Mouse (Mus musculus): ENCODE results near the gene Ppil6. TPM values are rescaled to one million over a fixed set of nuclear protein-coding genes. Genes with fewer than 3 reads are reported as not detected.

Ppil6 gene
- polyA plus RNA-seq, 1 experiment from 2014 or later: 0.76 TPM

DNA sequence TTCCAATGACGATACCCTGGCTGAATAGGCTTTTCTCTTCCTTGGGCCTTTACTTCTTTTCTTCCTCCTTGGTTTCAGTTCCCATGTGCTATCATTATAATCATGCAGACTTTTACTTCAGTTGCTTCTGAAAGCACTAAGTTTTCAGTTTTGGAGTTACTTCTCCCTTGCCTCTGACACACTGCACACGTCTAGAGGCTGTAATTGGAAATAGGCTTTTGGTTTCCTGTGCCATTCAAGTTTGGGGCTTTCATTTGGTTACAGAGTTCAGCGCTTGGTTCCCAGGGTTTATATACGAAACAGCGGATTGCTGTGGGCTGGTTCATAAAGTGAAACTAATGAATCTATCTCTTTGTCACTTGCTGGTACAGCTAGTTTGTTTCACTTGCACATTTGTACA lies 39.7 kb downstream of the Ppil6 start:
- H3K4me3 ChIP-seq (ENCODE audit: low read depth, low read length): no peak overlapping the region
- DNase-seq (ENCODE audit: low spot score) (no peak), ATAC-seq (replicated peaks; ENCODE audit: low FRiP score, low TSS enrichment, low read depth) (no peak)
- no peak overlapping the region for H3K27ac ChIP-seq (ENCODE audit: low read depth)
- no peaks in the 10 kb centered on the region for H3K27me3 ChIP-seq (replicated peaks; ENCODE audit: control insufficient read depth, insufficient read depth, low read length)
- no peaks in the 10 kb centered on the region for H3K4me1 ChIP-seq (replicated peaks; ENCODE audit: control insufficient read depth, insufficient read depth, low read length)
- 86% methylated on average over 5 of the region's 5 CpGs for WGBS
- no peak overlapping the region for H3K4me2 ChIP-seq (ENCODE audit: low read length)
- H3K9ac ChIP-seq (ENCODE audit: low read length): no peak overlapping the region
- peaks cover 71% of the 10 kb centered on the region for H3K36me3 ChIP-seq (ENCODE audit: control insufficient read depth, insufficient read depth, low read length)
- no peaks in the 10 kb centered on the region for H3K9me3 ChIP-seq (ENCODE audit: control insufficient read depth, low read length)

DNA sequence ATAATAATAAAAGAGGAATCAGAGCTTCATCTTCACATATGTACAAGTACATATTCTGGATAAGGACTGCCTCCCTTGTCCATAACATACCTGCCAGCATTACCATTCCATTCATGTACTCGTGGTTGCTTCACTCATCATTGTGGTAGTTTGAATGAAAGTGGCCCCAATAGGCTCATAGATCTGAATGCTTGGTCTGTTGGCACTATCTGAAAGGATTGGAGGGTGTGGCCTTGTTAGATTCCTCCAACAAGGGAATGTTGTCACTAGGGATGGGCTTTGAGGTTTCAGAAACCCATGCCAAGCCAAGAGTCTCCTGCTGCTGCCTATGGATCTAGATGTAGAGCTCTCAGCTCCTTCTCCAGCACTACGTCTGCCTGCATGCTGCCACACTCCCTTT lies 45.8 kb downstream of the Ppil6 start:
- H3K36me3 ChIP-seq (ENCODE audit: control insufficient read depth, insufficient read depth, low read length): peaks cover 42% of the 10 kb centered on the region
- WGBS: 93% methylated on average over 2 of the region's 2 CpGs
- H3K4me1 ChIP-seq (replicated peaks; ENCODE audit: control insufficient read depth, insufficient read depth, low read length): no peaks in the 10 kb centered on the region
- H3K27me3 ChIP-seq (replicated peaks; ENCODE audit: control insufficient read depth, insufficient read depth, low read length): no peaks in the 10 kb centered on the region
- ATAC-seq (replicated peaks; ENCODE audit: low FRiP score, low TSS enrichment, low read depth) (no peak), DNase-seq (ENCODE audit: low spot score) (no peak)
- H3K4me3 ChIP-seq (ENCODE audit: low read depth, low read length): no peak overlapping the region
- no peak overlapping the region for H3K27ac ChIP-seq (ENCODE audit: low read depth)
- no peak overlapping the region for H3K4me2 ChIP-seq (ENCODE audit: low read length)
- no peaks in the 10 kb centered on the region for H3K9me3 ChIP-seq (ENCODE audit: control insufficient read depth, low read length)
- no peak overlapping the region for H3K9ac ChIP-seq (ENCODE audit: low read length)

DNA sequence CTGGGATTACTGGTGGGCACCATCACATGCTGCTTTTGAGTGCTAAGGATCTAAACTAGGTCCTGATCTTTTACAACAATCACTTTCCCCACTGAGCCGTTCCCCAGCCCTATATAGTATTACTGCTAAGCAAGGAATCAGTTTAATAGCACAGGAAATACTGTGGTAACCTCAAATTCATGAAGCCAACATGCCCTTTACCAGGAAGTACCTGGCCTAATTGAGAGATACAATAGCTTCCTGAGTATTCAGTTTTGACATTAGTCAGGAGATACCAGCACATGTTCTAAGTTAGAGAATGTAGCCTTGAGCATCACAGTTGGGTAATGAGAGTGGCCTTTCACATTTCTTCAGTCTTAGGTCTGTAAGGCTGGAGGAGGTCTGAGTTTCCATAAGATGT lies 46.5 kb downstream of the Ppil6 start:
- H3K27ac ChIP-seq (ENCODE audit: low read depth): no peak overlapping the region
- DNase-seq (ENCODE audit: low spot score) (no peak), ATAC-seq (replicated peaks; ENCODE audit: low FRiP score, low TSS enrichment, low read depth) (no peak)
- H3K36me3 ChIP-seq (ENCODE audit: control insufficient read depth, insufficient read depth, low read length): peaks cover 36% of the 10 kb centered on the region
- H3K27me3 ChIP-seq (replicated peaks; ENCODE audit: control insufficient read depth, insufficient read depth, low read length): no peaks in the 10 kb centered on the region
- no peak overlapping the region for H3K9ac ChIP-seq (ENCODE audit: low read length)
- H3K9me3 ChIP-seq (ENCODE audit: control insufficient read depth, low read length): no peaks in the 10 kb centered on the region
- no peak overlapping the region for H3K4me3 ChIP-seq (ENCODE audit: low read depth, low read length)
- WGBS: 86% methylated on average over 1 of the region's 1 CpGs
- H3K4me1 ChIP-seq (replicated peaks; ENCODE audit: control insufficient read depth, insufficient read depth, low read length): no peaks in the 10 kb centered on the region
- no peak overlapping the region for H3K4me2 ChIP-seq (ENCODE audit: low read length)

DNA sequence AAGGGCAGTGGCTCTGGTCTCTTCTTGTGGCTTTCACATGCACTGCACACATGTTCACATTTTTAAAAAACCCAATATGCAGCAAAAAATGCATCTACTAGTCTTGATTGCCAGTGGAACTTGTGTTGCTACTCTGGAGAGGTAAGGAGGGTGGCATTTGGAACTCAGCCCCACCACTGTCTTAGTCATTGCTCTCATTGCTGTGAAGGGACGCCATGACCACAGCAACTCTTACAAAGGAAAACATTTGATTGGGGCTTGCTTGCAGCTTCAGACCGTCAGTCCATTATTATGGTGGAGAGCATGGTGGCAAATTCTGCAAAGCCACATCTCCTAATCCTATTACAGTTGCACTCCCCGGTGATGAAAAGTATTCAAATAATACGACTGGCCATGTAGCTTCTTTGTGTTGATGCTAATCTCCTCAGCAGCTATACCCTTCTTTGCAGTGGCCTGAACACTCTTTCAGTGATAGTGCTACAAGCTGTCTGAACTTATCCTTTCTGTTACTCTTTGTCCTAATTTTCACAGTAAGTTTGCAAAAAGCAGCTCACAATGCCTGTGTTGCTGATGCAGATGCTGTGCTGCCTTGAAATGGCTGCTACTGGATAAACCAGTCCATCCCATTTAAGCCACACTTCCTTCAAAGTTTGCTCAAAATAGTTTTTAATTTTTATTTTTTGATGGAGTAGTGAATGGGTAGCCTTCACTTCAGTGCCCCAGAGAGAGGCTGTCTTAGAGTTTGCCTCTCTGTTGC lies 47.2 kb downstream of the Ppil6 start:
- no peak for ATAC-seq (replicated peaks; ENCODE audit: low FRiP score, low TSS enrichment, low read depth)
- no peak for DNase-seq (ENCODE audit: low spot score)
- Histone ChIP-seq H3K9me3 (ENCODE audit: control insufficient read depth, low read length) (no peaks in the 10 kb centered on the region), H3K27me3 (replicated peaks; ENCODE audit: control insufficient read depth, insufficient read depth, low read length) (no peaks in the 10 kb centered on the region), H3K27ac (ENCODE audit: low read depth) (no peak overlapping the region), H3K4me1 (replicated peaks; ENCODE audit: control insufficient read depth, insufficient read depth, low read length) (no peaks in the 10 kb centered on the region), H3K4me3 (ENCODE audit: low read depth, low read length) (no peak overlapping the region), H3K4me2 (ENCODE audit: low read length) (no peak overlapping the region), H3K9ac (ENCODE audit: low read length) (no peak overlapping the region), H3K36me3 (ENCODE audit: control insufficient read depth, insufficient read depth, low read length) (peaks cover 36% of the 10 kb centered on the region)
- 91% methylated on average over 4 of the region's 4 CpGs for WGBS

DNA sequence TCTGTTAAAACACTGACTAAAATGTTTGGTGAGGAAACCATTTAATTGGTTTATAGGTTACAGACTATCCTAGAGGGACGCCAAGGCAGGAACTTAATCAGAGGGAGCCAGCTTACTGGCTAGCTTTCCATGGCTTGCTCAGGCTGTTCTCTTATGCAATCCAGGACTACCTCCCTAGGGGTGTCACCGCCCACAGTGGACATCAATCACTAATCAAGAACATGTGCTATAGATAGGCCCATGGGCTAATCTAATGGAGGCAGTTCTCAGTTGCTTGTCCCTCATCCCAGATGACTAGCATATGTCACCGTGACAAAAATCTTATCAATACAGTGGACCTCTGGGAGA lies 47.7 kb downstream of the Ppil6 start:
- Histone ChIP-seq H3K4me1 (replicated peaks; ENCODE audit: control insufficient read depth, insufficient read depth, low read length) (no peaks in the 10 kb centered on the region), H3K36me3 (ENCODE audit: control insufficient read depth, insufficient read depth, low read length) (peaks cover 31% of the 10 kb centered on the region), H3K9me3 (ENCODE audit: control insufficient read depth, low read length) (no peaks in the 10 kb centered on the region), H3K27me3 (replicated peaks; ENCODE audit: control insufficient read depth, insufficient read depth, low read length) (no peaks in the 10 kb centered on the region), H3K4me2 (ENCODE audit: low read length) (no peak overlapping the region), H3K4me3 (ENCODE audit: low read depth, low read length) (no peak overlapping the region), H3K9ac (ENCODE audit: low read length) (no peak overlapping the region), H3K27ac (ENCODE audit: low read depth) (no peak overlapping the region)
- WGBS: 98% methylated on average over 3 of the region's 3 CpGs
- DNase-seq (ENCODE audit: low spot score) (no peak), ATAC-seq (replicated peaks; ENCODE audit: low FRiP score, low TSS enrichment, low read depth) (no peak)

DNA sequence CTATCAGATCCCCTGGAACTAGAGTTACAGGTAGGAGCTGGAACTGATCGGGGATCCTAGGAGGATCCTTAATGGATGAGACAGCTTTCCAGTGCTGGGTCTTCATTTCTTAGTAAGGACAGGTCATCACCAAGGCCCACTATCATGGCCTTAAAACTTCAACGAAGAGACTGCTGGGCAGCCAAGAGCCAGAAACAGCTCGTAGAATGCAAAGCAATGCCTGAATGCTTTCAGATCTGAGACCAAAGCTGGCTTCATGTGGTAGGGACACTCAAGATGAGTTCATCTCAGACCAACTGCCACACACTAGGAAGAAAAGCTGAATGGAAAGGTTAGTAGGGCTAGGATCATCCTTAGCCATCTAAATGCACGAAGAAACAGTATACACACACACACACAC lies 48.7 kb downstream of the Ppil6 start:
- ATAC-seq (replicated peaks; ENCODE audit: low FRiP score, low TSS enrichment, low read depth) (no peak), DNase-seq (ENCODE audit: low spot score) (no peak)
- Histone ChIP-seq H3K4me3 (ENCODE audit: low read depth, low read length) (no peak overlapping the region), H3K4me2 (ENCODE audit: low read length) (no peak overlapping the region), H3K27ac (ENCODE audit: low read depth) (no peak overlapping the region), H3K27me3 (replicated peaks; ENCODE audit: control insufficient read depth, insufficient read depth, low read length) (no peaks in the 10 kb centered on the region), H3K4me1 (replicated peaks; ENCODE audit: control insufficient read depth, insufficient read depth, low read length) (no peaks in the 10 kb centered on the region), H3K36me3 (ENCODE audit: control insufficient read depth, insufficient read depth, low read length) (peaks cover 22% of the 10 kb centered on the region), H3K9ac (ENCODE audit: low read length) (no peak overlapping the region), H3K9me3 (ENCODE audit: control insufficient read depth, low read length) (no peaks in the 10 kb centered on the region)
- 91% methylated on average over 4 of the region's 4 CpGs for WGBS

DNA sequence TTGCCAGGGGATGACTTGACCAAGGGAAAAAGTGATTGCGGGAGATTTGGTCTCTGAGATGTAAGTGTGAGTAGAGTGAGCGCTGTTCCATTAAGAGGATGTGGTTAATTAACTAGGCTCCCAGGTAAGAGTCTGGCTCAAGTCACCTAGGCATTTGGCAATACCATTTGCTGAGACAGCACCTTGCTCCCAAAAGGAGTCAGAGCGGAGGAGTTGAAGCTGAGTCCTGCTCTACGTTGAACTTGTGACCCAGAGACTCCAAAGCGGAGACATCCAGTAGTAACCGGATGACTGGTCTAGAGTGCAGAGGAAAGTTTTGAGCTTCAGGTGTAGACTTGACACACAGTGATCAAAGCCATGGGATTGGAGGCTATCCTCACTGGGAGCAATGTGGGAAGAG lies 51.8 kb downstream of the Ppil6 start:
- no peak overlapping the region for H3K9ac ChIP-seq (ENCODE audit: low read length)
- no peak overlapping the region for H3K4me3 ChIP-seq (ENCODE audit: low read depth, low read length)
- no peak for ATAC-seq (replicated peaks; ENCODE audit: low FRiP score, low TSS enrichment, low read depth)
- H3K27me3 ChIP-seq (replicated peaks; ENCODE audit: control insufficient read depth, insufficient read depth, low read length): no peaks in the 10 kb centered on the region
- no peaks in the 10 kb centered on the region for H3K9me3 ChIP-seq (ENCODE audit: control insufficient read depth, low read length)
- H3K27ac ChIP-seq (ENCODE audit: low read depth): no peak overlapping the region
- WGBS: 93% methylated on average over 6 of the region's 6 CpGs
- no peak for DNase-seq (ENCODE audit: low spot score)
- H3K4me2 ChIP-seq (ENCODE audit: low read length): no peak overlapping the region
- peaks cover 4% of the 10 kb centered on the region; the same call in 1 of the 2 replicates for H3K4me1 ChIP-seq (replicated peaks; ENCODE audit: control insufficient read depth, insufficient read depth, low read length)
- 0 out of 2 replicates have a peak, but pooled peaks cover 5% of the 10 kb centered on the region for H3K36me3 ChIP-seq (ENCODE audit: control insufficient read depth, insufficient read depth, low read length)

DNA sequence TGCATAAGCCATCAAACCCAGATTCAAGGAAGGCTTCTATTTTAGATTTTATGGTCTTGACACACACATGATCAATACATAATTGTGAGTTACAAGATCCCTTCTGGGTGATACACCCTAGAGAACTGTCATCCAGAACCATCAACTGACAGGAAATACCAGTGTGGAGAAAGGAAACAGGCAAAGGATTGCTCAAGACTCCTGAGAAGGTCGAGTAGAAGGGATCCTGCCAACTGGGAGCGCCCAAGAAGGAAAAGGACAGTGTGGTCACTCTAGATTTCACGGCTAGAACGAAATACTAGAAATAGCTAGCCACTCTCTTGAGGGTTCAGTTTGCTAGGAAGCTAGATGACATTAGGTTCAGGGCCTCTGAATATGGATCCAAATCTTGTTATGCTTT lies 53.2 kb downstream of the Ppil6 start:
- Histone ChIP-seq H3K4me3 (ENCODE audit: low read depth, low read length) (no peak overlapping the region), H3K4me2 (ENCODE audit: low read length) (no peak overlapping the region), H3K36me3 (ENCODE audit: control insufficient read depth, insufficient read depth, low read length) (no peaks in the 10 kb centered on the region), H3K9me3 (ENCODE audit: control insufficient read depth, low read length) (no peaks in the 10 kb centered on the region), H3K4me1 (replicated peaks; ENCODE audit: control insufficient read depth, insufficient read depth, low read length) (peaks cover 4% of the 10 kb centered on the region; the same call in 1 of the 2 replicates), H3K9ac (ENCODE audit: low read length) (no peak overlapping the region), H3K27me3 (replicated peaks; ENCODE audit: control insufficient read depth, insufficient read depth, low read length) (no peaks in the 10 kb centered on the region), H3K27ac (ENCODE audit: low read depth) (no peak overlapping the region)
- ATAC-seq (replicated peaks; ENCODE audit: low FRiP score, low TSS enrichment, low read depth): no peak
- no peak for DNase-seq (ENCODE audit: low spot score)
- WGBS: 93% methylated on average over 4 of the region's 4 CpGs

DNA sequence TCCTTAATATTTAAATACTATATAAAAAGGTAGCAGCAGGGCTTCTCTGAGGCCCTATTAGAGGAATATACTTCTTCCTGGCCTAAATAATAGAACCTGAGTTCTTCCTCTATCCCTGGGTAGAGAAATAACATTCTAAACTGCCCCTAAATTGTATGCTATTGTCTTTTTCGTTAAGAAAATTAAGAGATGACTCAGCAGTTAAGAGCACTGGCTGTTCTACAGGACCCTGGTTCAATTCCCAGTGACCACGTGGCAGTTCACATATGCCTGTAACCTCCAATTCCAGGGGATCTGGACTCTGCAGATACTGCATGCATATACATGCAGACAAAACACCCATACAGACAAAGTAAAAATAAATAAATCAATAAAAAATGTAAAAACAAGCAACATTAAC lies 53.6 kb downstream of the Ppil6 start:
- no peak overlapping the region for H3K4me3 ChIP-seq (ENCODE audit: low read depth, low read length)
- no peaks in the 10 kb centered on the region for H3K36me3 ChIP-seq (ENCODE audit: control insufficient read depth, insufficient read depth, low read length)
- no peak for DNase-seq (ENCODE audit: low spot score)

More for the DNA sequence above, 53.6 kb downstream of the Ppil6 start:
- Histone ChIP-seq H3K4me2 (ENCODE audit: low read length) (no peak overlapping the region), H3K27me3 (replicated peaks; ENCODE audit: control insufficient read depth, insufficient read depth, low read length) (no peaks in the 10 kb centered on the region), H3K9ac (ENCODE audit: low read length) (no peak overlapping the region), H3K9me3 (ENCODE audit: control insufficient read depth, low read length) (no peaks in the 10 kb centered on the region), H3K27ac (ENCODE audit: low read depth) (no peak overlapping the region), H3K4me1 (replicated peaks; ENCODE audit: control insufficient read depth, insufficient read depth, low read length) (peaks cover 4% of the 10 kb centered on the region; the same call in 1 of the 2 replicates)
- 73% methylated on average over 2 of the region's 2 CpGs for WGBS
- ATAC-seq (replicated peaks; ENCODE audit: low FRiP score, low TSS enrichment, low read depth): no peak

Data from intestine, embryonic 14.5 days (tissue).